Mouse (Mus musculus) yolk sac, embryonic 10.5 days (tissue): ENCODE results near the gene Tent5c.
"Not testable (repeated sequence)": the region's sequence is repeated elsewhere in the genome, so short reads cannot be mapped to it uniquely, and the experiment has no call there.

Experiments
- DNase-seq: peaks from one replicate; pipeline ENCODE4 v3.0.0-alpha.2; 2017; ENCODE audit warnings: low spot score

The Tent5c gene

GRCm38 (mm10) chr3:100439088-100439487 is 50.0 kb downstream of the Tent5c start:
- DNase-seq, result no peak

GRCm38 (mm10) chr3:100438461-100439002 is 50.6 kb downstream of the Tent5c start:
- DNase-seq, result peak; percentile 51

- no peak for DNase-seq
Observed at GRCm38 (mm10) chr3:100436756-100437155, 52.4 kb downstream of the Tent5c start.

GRCm38 (mm10) chr3:100431705-100432104 is 57.4 kb downstream of the Tent5c start:
- no peak for DNase-seq

- no peak for DNase-seq
Observed at GRCm38 (mm10) chr3:100430731-100431130, 58.4 kb downstream of the Tent5c start.

- DNase-seq, result no peak
Observed at GRCm38 (mm10) chr3:100430101-100430500, 59.0 kb downstream of the Tent5c start.

GRCm38 (mm10) chr3:100429667-100430066 is 59.5 kb downstream of the Tent5c start:
- DNase-seq, result peak; percentile 63

GRCm38 (mm10) chr3:100427548-100427947 is 61.6 kb downstream of the Tent5c start:
- DNase-seq, result no peak

- peak; percentile 57 for DNase-seq
Observed at GRCm38 (mm10) chr3:100422392-100423167, 66.5 kb downstream of the Tent5c start.

GRCm38 (mm10) chr3:100421354-100421753 is 67.8 kb downstream of the Tent5c start:
- no peak for DNase-seq

GRCm38 (mm10) chr3:100420691-100421056 is 68.5 kb downstream of the Tent5c start:
- no peak for DNase-seq

GRCm38 (mm10) chr3:100419962-100420690 is 69.0 kb downstream of the Tent5c start:
- DNase-seq, result no peak

GRCm38 (mm10) chr3:100418387-100418786 is 70.7 kb downstream of the Tent5c start:
- DNase-seq, result no peak

- DNase-seq, result no peak
Observed at GRCm38 (mm10) chr3:100417772-100418311, 71.3 kb downstream of the Tent5c start.

GRCm38 (mm10) chr3:100415671-100416070 is 73.5 kb downstream of the Tent5c start:
- no peak for DNase-seq

- DNase-seq, result not testable (repeated sequence)
Observed at GRCm38 (mm10) chr3:100413586-100413985, 75.5 kb downstream of the Tent5c start.

- DNase-seq, result no peak
Observed at GRCm38 (mm10) chr3:100411945-100412344, 77.2 kb downstream of the Tent5c start.

- DNase-seq, result no peak
Observed at GRCm38 (mm10) chr3:100409280-100409679, 79.8 kb downstream of the Tent5c start.

GRCm38 (mm10) chr3:100408351-100409043 is 80.6 kb downstream of the Tent5c start:
- no peak for DNase-seq

- no peak for DNase-seq
Observed at GRCm38 (mm10) chr3:100402656-100403055, 86.5 kb downstream of the Tent5c start.
